Mouse (Mus musculus) cortical plate, adult 2 months (tissue): Measurements from ENCODE around the gene Slc7a10. TPM values are rescaled to one million over a fixed set of nuclear protein-coding genes. Genes with fewer than 3 reads are reported as not detected.

ENCODE experiments used
- polyA plus RNA-seq: library from polyadenylated mRNA; depleted of rRNA; stranded (reverse); fragments of >200 nt; gene quantifications from 2 replicates; pipeline ENCODE4 v1.2.3, GENCODE M21; 2012; rRNA removed

The Slc7a10 gene
- polyA plus RNA-seq, 1 experiment, result 59.3 TPM

Other genes with a start within 250 kb of the Slc7a10 start
- 25.8 and 27.7 TPM in 2 replicates for gene Cebpg, start 129.8 kb upstream of the Slc7a10 start, polyA plus RNA-seq
- 6.5 and 7.9 TPM in 2 replicates for gene Cebpa, start 67.1 kb upstream of the Slc7a10 start, polyA plus RNA-seq
- gene Lrp3, start 29.1 kb downstream of the Slc7a10 start, polyA plus RNA-seq, result 56.7 and 57.3 TPM in 2 replicates
- 21.7 and 24.1 TPM in 2 replicates for gene Gpatch1, start 132.1 kb downstream of the Slc7a10 start, polyA plus RNA-seq
- gene Rhpn2, start 147.8 kb downstream of the Slc7a10 start, polyA plus RNA-seq, result 5.6 and 5.8 TPM in 2 replicates
- 5.7 and 6.3 TPM in 2 replicates for gene Faap24, start 210.5 kb downstream of the Slc7a10 start, polyA plus RNA-seq
- gene Cep89, start 210.7 kb downstream of the Slc7a10 start, polyA plus RNA-seq, result 27.9 and 29.6 TPM in 2 replicates